Comparison of ENCODE assay signal across 8 mouse cellular contexts in the genomic region with DNA sequence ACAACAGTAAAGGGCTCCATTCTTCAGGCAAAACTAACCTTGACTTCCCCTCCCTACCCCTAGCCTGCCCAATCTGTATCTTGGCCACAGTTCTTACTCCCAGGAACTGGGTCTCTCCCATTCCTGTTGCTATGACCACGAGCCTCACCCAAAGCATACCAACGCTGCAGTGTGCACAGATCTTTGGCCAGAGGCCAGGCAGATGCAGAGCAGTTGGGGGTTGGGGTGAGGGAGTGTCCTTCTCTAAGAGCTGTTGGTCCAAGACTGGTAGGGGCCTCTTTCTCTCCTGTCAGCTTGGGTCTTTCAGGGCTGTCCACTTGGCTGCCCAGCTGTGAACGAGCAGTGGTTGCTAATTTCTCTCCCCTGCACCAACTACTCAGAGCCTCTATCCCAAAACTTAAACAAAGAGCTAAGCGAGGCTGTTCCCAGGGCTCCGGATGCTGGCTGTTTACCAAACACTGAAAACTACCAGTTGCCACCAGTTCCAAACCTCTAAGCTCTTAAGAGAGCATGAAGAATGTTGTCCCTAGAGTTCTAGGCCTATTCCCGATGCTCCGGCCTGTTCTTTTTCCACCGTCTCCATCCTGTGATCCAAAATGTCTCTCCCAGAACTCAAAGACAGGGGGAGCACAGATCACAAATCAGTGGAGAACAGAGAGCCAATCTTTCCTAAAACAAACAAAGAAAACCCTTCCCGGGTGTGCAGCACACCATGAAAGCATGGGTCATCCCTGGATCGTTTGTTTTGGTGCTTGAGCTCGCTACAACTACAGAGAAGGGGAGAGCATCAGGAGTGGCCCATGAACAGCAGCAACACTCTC.
DNase-seq lines count a peak whose midpoint lies in the region; ATAC-seq and TF ChIP-seq lines count a peak whose summit lies in the region.

No protein-coding gene starts in this region.

- H3K36me3 ChIP-seq in heart, embryonic 10.5 days: no peaks in the 10 kb centered on the region
- no peaks in the 10 kb centered on the region for H3K36me3 ChIP-seq in kidney, embryonic 15.5 days
- no peaks in the 10 kb centered on the region for H3K36me3 ChIP-seq in liver, postnatal 0 days (replicated peaks; ENCODE audit: insufficient read depth, low read length)

- H3K27ac ChIP-seq in heart, embryonic 10.5 days: peak overlapping the region; percentile 68
- H3K27ac ChIP-seq in kidney, embryonic 15.5 days: peak overlapping the region; percentile 90
- peak overlapping the region; percentile 18; the same call in 1 of the 2 replicates for H3K27ac ChIP-seq in liver, postnatal 0 days (ENCODE audit: low read depth)

- H3K4me1 ChIP-seq in heart, embryonic 10.5 days: peaks cover 60% of the 10 kb centered on the region
- H3K4me1 ChIP-seq in kidney, embryonic 15.5 days: peaks cover 76% of the 10 kb centered on the region
- peaks cover 36% of the 10 kb centered on the region for H3K4me1 ChIP-seq in liver, postnatal 0 days (ENCODE audit: insufficient read depth)

- no peak for TF ChIP-seq POLR2A in brain, embryonic 14.5 days (IDR thresholded peaks at IDR 0.05; ENCODE audit: borderline replicate concordance, extremely low read depth, insufficient read depth, insufficient read length, poor library complexity, severe bottlenecking)

- peak; percentile 77 for ATAC-seq in kidney, embryonic 15.5 days (replicated peaks; ENCODE audit: low FRiP score)
- ATAC-seq in liver, postnatal 0 days: no peak

- 47% methylated on average over 11 of the region's 11 CpGs for WGBS in heart, embryonic 10.5 days
- WGBS in kidney, embryonic 15.5 days: 22% methylated on average over 11 of the region's 11 CpGs
- 59% methylated on average over 11 of the region's 11 CpGs for WGBS in liver, postnatal 0 days (ENCODE audit: insufficient replicate concordance)

- H3K9me3 ChIP-seq in heart, embryonic 10.5 days: no peaks in the 10 kb centered on the region
- no peaks in the 10 kb centered on the region for H3K9me3 ChIP-seq in kidney, embryonic 15.5 days (replicated peaks)
- H3K9me3 ChIP-seq in liver, postnatal 0 days (ENCODE audit: low read length): no peaks in the 10 kb centered on the region

- H3K4me2 ChIP-seq in kidney, embryonic 15.5 days: peak overlapping the region; percentile 17; the same call in 1 of the 2 replicates
- H3K4me2 ChIP-seq in liver, postnatal 0 days (ENCODE audit: low read depth, low read length): no peak overlapping the region

- TF ChIP-seq CTCF in brain, embryonic 14.5 days (IDR thresholded peaks at IDR 0.05; ENCODE audit: borderline replicate concordance, extremely low read depth, insufficient read depth, insufficient read length): no peak
- TF ChIP-seq CTCF in liver, postnatal 0 days (IDR thresholded peaks at IDR 0.05; ENCODE audit: low read depth): 0 out of 2 replicates have a peak, but pooled peaks have one; percentile 16

- DNase-seq in embryo, embryonic 10 days (ENCODE audit: low spot score): peak; percentile 13
- no peak for DNase-seq in embryo, embryonic 11 days
- DNase-seq in brain, embryonic 14.5 days (ENCODE audit: low read depth): peak; percentile 83
- DNase-seq in heart, embryonic 10.5 days (ENCODE audit: low spot score): peak; percentile 92
- peak; percentile 70 for DNase-seq in liver, postnatal 0 days
- peak; percentile 76 for DNase-seq in retina, embryonic 14.5 days (ENCODE audit: low spot score)
- no peak for DNase-seq in B cell, adult 2 months

- TF ChIP-seq EP300 in liver, postnatal 0 days (IDR thresholded peaks at IDR 0.05; ENCODE audit: low read depth): no peak

- H3K9ac ChIP-seq in kidney, embryonic 15.5 days: no peak overlapping the region
- H3K9ac ChIP-seq in liver, postnatal 0 days (replicated peaks): no peak overlapping the region

- H3K27me3 ChIP-seq in heart, embryonic 10.5 days (ENCODE audit: insufficient read depth, poor library complexity, severe bottlenecking): no peaks in the 10 kb centered on the region
- no peaks in the 10 kb centered on the region for H3K27me3 ChIP-seq in kidney, embryonic 15.5 days
- no peaks in the 10 kb centered on the region for H3K27me3 ChIP-seq in liver, postnatal 0 days (ENCODE audit: insufficient read depth, low read length)

- no peak overlapping the region for H3K4me3 ChIP-seq in heart, embryonic 10.5 days
- no peak overlapping the region for H3K4me3 ChIP-seq in kidney, embryonic 15.5 days (replicated peaks)
- no peak overlapping the region for H3K4me3 ChIP-seq in liver, postnatal 0 days (ENCODE audit: low read depth, low read length)

Comparison
In these comparisons a context has a peak if more than half of its experiments do, and no peak if none do; other contexts are left out.
1. DNase-seq: peak in embryo, embryonic 10 days (single experiment), brain, embryonic 14.5 days (single experiment), heart, embryonic 10.5 days (single experiment), liver, postnatal 0 days (single experiment) and retina, embryonic 14.5 days (single experiment); none in embryo, embryonic 11 days (single experiment) and B cell, adult 2 months (0 of 2).
2. H3K27ac ChIP-seq: peak in every context shown above with its lines; median percentile 90 in kidney, embryonic 15.5 days; 68 in heart, embryonic 10.5 days; 18 in liver, postnatal 0 days.